Mouse (Mus musculus): ENCODE data around the gene Dclk2. TPM values are rescaled to one million over a fixed set of nuclear protein-coding genes. Genes with fewer than 3 reads are reported as not detected.

The Dclk2 gene
- total RNA-seq, 2 experiments from 2014 or later: 1.00 to 1.6 TPM

DNA sequence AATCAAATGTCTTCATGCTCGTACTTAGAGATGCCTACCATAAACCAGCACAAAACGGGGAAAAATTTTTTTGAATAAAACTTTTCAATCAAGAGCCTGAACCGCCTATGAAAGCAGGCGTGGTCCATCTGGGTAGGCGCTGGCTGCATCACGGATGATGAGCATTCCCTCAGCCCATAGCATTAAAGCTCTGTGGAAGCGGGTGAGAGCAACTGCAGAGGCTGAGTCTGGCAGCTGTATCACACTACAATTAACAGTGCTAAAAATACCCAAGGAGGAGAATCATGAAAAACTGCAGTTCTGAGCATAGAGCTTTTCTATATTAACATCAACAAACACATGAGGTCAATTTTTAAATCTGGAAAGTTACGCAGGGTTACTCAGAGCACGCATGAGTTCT is 23.6 kb downstream of the Dclk2 start:
- intact Hi-C loops (cut with DNase I): no loop called here
- no peak for DNase-seq

DNA sequence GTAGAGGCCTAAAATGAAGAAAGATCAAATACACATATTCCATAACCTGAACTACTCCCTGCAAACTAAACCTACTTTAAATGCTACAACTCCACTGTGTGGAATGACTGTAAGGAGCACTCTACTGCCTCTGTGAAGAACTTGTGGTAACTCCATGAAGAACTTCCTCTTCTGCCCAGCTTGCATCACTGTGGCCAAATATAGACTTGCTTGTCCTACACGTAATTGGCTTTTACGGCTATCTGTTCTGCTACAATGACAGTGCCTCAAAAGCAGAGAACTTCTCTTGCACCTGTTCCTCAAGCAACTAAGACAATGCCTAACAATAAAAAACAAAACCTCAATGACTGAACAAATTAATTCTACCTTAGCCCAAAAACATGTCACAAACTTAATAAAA is 26.2 kb downstream of the Dclk2 start:
- intact Hi-C loops (cut with DNase I): no loop called here
- DNase-seq: no peak

DNA sequence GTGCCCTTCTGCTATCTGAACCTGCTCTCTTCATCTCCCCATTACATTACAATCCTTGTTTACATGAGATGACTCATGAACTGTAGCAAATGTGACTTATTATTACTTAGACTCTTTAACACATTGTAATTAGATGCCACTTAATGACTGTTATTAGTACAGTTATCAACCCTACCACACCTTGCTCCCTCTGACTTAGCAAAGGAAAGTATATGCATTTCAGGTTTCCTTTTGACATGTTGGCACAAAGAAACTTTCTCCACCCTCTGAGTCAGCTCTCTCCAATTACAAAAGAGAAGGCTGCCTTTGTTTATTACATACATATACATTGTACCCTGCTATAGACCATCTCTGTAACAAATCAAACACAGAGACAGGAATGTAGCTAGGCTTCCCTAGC is 33.1 kb downstream of the Dclk2 start:
- intact Hi-C loops (cut with DNase I): no loop called here
- no peak for DNase-seq

DNA sequence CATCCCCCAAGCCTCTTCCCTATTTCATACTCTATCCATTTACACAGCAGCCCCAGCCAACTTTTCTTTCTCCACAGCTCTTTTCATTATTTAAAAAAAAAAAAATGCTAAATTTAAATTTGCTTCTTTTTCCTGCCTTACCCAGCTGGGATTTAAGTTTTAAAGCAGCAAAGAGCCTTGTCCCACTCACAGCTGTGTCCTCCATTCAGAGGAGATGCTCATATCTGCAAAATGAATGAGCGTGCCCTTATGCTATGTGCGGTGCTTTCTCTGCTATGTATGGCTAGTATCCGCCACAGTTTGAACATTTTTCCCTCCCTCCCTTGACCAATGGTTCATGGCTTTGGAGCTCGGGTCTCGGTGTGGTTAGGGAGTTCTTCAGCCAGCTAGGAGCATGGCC is 35.5 kb downstream of the Dclk2 start:
- intact Hi-C loops (cut with DNase I): no loop called here
- DNase-seq: no peak

DNA sequence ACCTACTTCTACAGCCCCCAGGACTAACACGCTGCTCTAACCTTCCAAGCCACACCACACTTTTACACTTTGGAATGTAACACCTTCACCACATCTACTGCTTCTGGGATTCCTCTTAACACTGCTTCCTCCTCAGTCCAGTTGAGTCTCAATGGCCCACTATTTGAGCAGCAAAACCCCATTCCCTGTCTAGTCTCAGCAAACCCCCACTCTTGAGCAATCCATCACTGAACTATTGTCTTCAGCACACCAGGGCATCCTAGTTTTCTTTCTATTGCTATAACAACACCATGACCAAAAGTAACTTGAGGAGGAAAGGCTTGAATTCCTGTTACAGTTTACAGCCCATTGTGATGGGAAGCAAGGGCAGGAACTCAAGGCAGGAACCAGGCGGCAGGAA is 36.2 kb downstream of the Dclk2 start:
- intact Hi-C loops (cut with DNase I): no loop called here
- no peak for DNase-seq

DNA sequence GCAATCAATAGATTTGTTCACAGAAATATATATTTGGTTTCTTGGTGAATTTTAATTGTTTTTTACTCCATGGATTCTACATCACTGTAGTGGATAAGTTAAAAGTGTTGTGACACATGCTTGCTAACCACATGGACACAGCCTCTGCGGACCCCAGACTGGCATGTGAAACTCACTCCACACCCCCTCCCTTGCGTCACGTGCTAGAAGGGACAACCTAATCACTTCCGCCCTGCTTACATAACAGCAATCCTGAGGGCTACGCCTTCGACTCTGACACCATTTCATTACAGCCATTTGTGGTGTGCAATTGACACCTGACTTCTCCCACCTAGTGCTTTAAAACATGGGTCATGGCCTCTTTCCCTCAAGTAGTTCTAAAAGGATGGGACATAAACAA is 36.7 kb downstream of the Dclk2 start:
- intact Hi-C loops (cut with DNase I): no loop called here
- DNase-seq: no peak

DNA sequence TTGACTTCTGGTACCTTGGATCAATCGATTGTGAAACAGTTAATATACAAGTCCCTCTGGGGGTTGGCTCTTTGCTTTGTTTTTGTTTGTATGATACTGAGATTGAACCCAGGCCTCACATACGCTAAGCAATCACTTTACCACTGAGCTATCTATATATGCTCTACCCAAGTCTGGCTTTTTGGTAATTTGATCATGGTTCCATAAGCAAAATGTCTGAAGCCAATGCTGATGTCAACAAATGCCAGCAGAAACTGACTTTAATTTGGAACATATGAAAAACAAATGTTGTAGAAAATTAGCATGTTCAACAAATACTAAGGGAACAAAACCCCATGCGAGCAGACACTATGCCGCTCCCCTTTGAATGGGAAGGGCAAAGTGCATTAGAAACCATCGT is 44.7 kb downstream of the Dclk2 start:
- no peak for DNase-seq
- intact Hi-C loops (cut with DNase I): no loop called here

DNA sequence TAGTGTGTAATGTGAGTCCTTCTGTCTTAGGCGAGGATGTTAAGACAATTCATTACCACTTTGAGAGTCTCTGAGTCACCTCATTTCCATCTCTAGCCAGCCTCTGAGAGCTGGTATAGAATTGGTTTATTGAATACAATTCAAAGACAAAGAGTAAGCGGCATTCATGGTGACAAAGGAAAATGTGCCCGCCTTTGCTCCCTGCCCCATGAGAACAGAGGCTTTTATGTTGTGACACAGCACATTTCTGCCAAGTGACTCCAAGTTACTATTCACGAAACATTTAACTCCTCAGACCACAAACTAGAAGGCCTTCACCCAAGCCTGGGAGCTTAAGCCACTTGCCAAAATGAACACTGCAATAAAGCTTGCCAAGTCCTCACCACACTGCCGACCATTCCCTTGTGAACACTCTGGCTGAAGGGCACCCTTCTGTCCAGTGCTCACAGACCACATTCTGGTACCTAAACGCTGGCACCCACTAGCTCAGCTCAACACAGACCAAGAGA is 47.5 kb downstream of the Dclk2 start:
- intact Hi-C loops (cut with DNase I): no loop called here

DNA sequence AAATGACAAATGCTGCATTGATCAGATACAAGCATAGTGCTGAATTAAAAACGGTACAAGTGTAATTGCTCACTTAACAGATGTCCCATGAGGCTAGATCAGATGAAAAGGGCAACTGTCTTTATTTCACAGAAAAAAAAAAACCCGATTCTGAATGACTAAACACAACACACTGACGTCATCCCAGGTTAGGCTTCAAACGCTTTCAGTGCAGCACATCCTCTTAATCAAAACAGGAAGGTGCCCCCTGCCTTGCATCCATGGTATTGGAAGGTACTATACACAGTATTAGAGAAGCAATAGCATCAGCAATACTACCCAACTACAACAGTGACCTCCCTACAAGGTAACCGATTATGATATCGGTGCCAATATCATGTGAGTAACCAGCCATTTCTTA is 49.7 kb downstream of the Dclk2 start:
- intact Hi-C loops (cut with DNase I): no loop called here
- no peak for DNase-seq

More for the DNA sequence above, 47.5 kb downstream of the Dclk2 start:
- DNase-seq: no peak

DNA sequence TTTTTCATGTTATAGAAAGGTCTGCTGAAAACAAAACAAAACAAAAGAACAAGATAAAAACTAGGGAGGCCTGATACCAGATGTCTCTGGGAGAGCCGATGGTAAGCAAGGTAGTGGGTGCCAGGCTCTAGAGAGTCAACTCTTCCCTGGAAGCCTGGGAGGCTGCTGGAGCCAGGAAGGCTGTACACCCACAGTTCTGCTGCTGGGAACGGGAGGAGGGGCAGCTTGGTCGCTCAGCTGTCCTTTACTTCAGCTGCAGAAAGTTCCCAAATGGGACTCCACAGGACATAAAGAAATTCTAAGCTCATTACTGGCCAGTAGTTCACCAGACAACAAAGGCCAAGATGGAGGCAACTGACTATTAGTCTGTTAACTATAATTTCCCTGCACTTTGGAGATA is 50.2 kb downstream of the Dclk2 start:
- no peak for DNase-seq
- intact Hi-C loops (cut with DNase I): no loop called here

DNA sequence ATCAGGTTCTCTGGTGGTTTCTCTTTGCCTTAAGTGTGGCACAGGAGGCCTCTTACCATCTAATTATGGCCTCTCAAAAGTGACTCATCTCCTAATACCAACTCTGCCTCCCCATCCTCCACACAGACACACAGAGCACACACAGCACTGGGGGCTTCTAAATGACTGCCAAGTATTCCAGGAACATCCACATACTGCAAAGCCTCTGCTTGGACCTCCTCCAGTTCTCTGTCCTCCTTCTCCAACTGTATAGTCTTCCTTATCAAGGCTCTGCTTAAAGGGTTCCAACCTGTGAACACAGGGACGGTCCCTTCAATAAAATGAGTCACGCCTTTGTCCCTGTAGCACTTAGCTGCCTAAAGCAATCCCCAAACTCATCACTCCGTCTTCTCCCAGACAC is 51.9 kb downstream of the Dclk2 start:
- intact Hi-C loops (cut with DNase I): no loop called here
- no peak for DNase-seq

DNA sequence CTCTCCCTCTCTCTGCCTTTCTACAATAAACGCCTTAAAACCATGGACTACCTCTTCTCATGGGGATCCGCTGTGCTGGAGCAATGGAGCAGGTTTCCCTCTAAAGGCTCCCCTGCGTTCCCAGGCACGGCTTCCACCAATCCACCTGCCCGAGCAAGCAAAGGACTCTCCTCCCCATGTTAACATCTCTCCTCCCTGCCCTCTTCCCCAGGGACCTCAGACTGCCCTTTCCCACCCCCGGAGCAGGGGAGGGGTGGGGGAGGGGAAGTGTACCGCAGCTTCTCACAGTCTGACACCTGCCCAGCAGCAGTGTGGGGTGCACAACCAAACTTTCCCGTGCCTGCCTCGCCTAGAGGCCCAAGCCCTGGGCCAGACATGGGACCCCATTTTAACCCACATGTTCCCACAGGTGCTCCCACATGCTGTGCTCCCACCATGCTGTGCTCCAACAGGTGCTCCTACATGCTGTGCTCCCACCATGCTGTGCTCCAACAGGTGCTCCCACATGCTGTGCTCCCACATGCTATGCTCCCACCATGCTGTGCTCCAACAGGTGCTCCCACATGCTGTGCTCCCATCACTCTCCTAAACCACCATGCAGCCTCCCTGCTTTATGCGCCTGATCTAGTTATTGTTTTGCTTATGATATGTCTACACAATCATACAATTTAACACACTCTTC is 57.2 kb downstream of the Dclk2 start:
- DNase-seq: no peak
- intact Hi-C loops (cut with DNase I): no loop called here

DNA sequence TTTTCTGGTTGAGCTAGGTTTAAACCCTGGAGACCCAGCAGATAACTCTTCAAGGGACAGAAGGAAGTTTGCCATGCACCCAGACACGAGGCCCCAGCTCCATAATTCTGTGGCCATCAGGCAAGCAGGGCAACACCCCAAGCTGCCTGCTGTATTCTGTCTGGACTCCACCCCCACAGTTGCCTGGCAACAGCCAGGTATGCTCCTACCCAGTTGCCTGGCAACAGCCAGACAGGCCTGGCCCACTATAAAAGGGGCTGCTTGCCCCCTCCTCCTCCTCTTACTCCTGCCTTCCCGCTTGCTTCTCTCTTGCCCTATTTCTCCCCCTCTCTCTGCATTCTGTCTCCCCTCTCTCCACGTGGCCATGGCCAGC is 57.7 kb downstream of the Dclk2 start:
- intact Hi-C loops (cut with DNase I): no loop called here
- DNase-seq: no peak

DNA sequence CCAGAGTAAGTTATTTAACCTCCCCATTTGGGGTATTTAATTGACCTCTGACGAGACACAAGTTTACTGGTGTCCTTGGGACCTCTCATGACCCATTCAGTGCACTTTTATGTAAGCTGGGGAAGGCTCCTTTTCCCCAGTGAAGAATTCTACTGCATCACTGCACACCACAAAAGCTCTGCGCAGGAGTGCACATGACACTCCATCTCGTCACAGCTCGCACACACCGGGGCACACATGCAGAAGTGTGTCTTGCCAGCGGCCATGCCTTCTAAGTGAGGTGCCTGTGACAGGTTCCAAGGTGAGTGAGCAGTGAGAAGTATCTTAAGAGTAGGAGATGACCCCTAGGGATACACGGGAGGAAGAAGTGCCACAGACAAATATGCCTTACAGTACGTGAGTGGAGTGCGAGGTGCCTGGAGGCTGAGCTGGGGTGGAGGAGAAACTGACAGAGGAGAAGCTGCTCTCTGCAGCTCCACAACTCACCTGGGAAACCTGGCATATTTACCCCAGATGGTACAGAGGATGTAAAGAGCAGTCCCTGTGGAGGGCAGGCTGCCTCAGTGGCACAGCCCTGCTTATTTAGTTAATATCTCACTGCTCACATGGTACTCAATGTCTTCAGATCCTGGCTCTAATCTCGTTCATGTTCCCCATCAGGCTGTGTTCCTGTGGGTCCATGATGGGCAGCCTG is 58.3 kb downstream of the Dclk2 start:
- DNase-seq: no peak
- intact Hi-C loops (cut with DNase I): no loop called here

DNA sequence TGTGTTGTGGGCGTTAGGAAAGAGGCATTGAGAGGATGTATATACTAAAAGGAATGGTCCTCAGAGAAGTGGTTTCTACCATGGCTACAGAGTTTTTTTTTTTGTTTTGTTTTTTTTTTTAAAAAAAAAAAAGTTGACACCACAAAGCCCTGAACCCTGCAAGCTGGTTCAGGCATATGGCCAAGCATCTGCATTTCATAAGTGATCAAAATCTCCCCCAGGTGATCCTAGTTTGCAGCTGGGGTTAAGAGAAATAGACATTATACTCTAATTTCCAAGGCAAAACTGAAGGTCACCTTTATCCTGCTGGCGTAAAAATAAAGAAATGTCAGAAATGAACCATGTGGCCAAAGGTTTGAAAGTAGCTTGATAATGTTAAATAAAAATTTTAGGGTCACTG is 60.9 kb downstream of the Dclk2 start:
- intact Hi-C loops (cut with DNase I): no loop called here
- DNase-seq: no peak

DNA sequence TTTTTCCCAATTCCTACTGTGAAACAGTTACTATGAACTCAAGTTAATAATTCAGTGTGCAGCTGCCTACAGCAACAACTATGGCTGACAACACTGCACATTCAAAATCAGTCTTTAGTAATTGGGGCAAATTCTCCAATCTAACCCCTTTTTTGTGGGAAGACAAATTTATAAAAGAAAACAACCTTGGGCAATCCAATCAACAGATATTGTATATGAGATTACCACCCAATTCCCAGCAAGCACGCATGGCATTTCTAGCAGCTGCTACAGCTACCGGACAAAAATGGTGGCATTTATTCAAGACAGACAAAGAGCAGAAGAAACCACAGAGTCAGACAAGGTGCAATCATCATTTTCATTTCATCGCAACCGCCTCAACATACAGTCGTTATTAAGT is 62.0 kb downstream of the Dclk2 start:
- no peak for DNase-seq
- intact Hi-C loops (cut with DNase I): no loop called here

DNA sequence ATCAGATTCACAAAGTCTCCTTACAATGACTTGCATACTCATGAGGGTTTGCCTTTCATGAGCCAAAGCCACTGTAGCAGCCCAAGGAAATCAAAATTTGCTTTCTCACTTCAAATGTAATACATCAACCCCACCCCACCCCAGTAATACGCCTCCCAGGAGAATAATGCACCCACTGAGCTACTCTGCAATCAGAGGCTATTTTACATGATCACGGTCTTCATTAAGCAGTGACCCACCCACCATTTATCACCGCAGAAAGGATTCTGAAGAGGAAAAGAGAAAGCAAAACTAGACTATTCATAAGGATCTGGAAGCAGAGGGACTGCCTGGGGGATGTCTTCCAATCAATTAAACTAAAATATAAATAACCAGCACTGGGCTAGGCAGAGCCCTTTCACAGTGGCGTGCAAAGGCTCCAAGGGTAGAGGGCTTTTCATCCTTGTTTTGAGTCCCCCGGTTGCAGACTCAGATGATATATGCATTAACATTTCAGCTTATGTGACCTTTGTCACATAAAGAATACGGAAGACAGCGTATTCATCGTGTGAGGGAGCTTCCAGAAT is 62.7 kb downstream of the Dclk2 start:
- intact Hi-C loops (cut with DNase I): no loop called here
- DNase-seq: no peak

DNA sequence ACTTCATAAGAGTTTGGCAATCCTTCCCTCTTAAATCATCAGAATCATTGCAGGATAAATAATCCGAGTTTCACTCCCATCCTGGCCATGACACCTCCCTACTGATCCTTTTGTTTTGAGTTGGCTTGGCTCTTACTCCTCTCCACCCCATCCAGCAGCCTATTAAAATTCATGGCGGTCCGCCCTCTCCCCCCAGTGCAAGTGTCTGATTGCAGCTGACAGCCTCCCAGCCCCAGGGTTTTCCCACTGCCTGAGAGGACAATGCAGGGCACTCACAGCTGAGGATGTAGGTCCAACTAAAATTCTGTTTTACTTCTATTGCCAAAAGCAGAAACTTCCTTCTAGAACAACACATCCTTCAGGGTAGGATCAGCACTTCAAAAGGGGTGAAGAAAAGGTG is 67.8 kb downstream of the Dclk2 start:
- intact Hi-C loops (cut with DNase I): no loop called here
- no peak for DNase-seq

DNA sequence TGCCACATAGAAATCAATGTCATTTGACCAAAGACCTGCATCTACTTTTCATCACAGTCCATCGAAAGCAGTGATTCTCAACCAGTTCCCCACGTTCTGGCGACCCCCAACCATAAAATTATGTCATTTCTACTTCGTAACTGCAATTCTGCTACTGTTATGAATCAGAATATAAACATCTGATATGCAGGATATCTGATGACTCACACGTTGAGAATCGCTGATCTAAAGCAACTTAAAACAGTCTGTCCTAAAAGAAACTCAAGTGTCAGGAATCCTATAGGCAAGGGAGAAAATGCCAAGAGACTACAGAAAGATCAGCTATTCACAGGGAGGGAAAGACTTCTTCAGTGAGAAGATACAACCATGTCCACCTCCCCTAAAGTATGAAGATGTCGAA is 69.5 kb downstream of the Dclk2 start:
- intact Hi-C loops (cut with DNase I): no loop called here
- no peak for DNase-seq

DNA sequence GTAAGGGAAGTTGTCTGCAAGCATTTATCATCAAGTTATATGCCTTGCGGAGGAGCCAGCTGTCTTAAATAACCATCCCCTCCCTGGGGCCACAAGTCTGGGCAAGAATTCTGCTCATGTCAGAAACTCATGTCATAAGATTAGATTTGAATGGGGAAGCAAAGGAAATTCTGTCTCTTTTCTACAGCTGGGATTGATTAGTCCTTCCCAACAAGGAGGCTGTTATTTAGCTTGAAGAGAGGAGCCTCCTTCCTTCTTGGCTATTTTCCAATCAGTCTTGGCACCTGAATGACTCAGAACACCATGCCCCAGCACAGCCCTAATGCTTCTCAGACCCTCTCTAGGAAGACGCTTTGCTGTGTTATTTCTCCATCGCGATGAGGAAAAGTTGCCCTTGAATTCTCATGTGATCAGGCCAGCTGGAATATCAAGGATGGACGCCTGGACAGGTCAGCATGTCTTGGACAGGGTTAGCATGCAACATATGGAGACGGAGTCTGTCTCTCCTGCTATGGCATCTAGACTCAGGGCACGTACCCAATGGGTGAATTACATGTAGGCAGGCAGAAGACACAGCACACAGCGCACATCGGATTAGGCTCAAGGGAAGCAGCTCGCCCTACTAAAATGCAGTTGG is 70.1 kb downstream of the Dclk2 start:
- intact Hi-C loops (cut with DNase I): no loop called here
- DNase-seq: no peak

DNA sequence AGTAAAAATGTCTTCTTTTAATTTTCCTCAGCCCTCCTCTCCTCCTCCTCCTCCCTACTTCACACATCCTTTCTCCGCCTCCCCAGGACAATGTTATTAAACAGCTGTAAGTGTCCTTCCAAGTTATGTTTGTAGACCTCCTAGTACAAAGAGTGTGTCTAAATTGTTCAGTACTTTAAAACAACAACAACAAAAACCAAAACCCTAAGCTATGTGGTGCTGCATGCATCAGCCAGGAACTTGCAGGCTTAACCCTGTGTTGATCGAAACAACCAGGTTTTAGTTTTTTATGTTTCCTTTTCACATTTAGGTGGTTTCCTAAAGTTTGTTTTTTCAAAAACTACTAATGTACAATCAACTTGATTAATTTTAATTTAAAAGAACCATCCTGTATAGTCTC is 71.3 kb downstream of the Dclk2 start:
- DNase-seq: no peak
- intact Hi-C loops (cut with DNase I): no loop called here

DNA sequence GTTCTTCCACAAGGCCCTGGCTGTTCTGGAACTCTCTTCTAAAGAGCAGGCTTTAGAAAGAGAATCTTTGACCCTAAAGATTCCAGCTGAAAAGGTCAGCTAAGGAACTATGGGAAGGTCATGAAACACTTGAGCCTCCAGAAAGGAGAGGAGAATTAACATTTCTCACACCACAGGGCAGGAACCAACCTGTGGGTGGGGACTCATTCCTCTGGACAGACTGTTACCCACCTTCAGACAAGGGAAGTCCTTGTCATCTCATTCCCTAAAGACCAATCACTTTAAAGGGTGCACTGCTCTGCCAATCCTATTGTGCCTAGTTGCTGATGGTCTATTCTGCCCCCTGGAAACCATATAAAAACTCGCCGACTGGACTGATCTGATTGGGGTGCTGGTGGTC is 73.1 kb downstream of the Dclk2 start:
- intact Hi-C loops (cut with DNase I): no loop called here
- DNase-seq: no peak

All from heart, postnatal 36 days (tissue).